Mouse (Mus musculus) ZHBTc4 (cell line): ENCODE results near the gene Slc9a3r1.

Experiments used
- DNase-seq: peaks from one replicate; pipeline ENCODE4 v3.0.0-alpha.2; 2011; ENCODE audit warnings: low read depth, low spot score

The Slc9a3r1 gene

DNA sequence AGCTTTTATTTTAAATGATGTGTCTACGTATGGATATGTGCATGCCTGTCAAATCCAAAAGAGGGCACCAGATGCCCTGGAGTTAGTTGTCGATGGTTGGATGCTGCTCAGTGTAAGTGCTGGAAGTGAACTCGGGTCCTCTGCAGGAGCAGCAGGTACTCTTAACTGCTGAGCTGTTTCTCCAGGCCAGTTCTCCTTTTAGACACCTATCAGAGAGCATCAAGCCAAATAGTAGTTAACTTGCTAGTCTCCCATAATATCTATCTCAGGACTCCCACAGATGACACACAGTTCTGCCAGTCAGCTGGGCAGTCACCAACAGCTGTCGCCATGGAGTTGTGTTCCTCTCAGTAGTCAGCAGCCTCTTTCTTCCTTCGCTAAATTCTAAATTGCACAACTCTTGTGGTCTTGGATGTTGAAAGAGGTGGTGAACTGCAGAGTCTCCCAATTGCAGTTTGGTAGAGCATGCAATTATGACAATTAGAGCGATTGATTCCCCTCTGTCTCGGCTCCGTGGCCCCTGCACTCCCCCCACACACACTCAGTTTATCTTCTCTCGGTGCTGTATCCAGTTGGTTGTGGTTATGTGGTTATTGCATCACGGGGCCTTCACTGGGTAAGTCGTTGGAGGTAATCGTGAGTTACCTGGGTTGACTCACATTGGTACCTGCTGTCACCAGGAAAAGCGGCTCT, 25.5 kb downstream of the Slc9a3r1 start:
- no peak for DNase-seq

DNA sequence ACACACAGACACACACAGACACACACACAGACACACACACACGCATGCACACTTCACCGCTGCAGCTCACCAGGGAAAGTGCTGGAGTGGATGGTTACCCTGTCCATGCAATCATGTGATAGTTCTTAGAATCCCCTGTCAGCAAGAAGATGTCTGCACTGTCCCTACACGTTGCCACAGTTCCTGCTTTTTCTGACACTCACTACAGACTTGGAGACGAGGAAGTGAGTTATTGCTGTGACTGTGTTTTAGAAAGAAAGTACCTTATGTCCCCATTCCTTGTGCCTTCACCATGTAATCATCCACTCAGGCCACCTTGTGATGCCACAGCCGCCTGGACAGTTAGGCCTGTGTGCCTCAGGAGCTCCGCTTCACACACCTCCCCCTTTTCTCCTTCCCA, 26.2 kb downstream of the Slc9a3r1 start:
- no peak for DNase-seq

DNA sequence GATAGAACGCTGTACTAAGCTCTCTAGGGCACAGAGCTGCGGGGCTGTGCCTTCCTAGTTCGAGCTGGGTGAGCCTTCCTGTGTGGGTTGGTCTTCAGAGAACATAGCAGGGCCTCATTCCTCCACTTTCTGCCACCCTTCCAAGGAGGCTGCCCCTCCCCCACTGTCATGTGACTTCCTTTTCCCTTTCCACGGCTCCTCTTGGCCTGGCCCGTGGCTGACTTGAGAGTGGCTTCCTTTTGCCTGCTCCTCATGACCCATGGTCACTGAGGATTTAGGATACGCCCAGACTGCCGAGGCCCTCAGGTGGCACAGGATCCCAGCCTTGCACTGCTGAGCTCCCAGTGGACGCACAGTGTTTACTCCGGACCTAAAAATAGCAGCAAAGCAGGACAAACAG, 29.0 kb downstream of the Slc9a3r1 start:
- peak; percentile 74 for DNase-seq

DNA sequence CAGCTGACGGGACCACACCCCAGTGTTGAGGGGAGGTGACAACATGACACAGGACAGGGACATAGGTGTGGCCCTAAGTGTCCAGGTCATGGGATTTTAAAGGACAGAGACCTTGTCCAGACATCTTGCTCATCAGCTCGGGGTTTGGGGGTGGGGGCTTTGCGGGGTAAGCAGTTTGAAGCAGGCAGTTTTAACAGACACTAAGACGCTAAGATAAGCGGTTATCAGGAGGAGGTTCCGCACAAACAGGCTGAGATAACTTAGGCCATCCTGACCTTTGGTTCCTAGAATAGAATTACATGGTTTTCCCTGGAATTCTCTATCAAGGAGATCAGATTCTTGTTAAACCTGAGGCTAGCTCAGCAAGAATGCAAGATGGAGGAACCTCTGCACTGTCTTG, 31.6 kb downstream of the Slc9a3r1 start:
- DNase-seq, result no peak

DNA sequence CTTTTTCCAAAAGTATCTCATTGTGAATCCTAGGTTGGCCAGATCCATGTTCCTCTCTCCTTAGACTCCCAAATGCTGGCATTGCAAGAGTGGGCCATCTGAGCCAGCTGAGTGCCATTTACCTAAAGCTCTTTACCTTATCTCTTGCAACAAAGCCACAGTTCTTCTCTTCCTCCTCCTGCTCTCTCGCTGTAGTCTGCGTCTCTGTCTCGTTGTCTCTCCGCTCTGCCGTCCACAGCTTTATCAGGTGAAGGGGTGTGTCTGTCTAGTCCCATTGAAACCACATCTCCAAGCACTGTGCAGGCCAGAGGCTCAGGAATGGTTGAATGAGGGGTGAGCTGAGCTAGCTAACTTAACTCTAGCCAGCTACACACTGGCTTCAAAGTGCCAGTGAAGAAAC, 32.8 kb downstream of the Slc9a3r1 start:
- no peak for DNase-seq

DNA sequence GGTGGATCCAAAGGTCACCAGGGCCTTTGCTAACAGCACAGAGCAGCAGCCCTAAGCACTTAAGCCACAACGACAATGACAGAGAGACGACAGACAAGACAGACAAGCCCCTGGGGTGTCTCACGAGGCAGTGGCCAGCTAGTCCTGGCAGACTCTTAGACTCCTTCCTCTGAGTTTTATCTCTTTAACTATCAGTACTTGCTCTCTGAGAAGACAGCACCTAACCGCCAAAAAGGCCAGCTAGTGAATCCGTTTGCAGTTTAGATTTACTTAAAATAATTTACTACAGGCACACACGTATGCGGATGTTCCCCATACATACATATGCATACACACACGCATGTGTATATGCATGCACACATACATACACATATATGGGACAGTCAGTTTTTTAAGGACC, 34.4 kb downstream of the Slc9a3r1 start:
- DNase-seq, result no peak

DNA sequence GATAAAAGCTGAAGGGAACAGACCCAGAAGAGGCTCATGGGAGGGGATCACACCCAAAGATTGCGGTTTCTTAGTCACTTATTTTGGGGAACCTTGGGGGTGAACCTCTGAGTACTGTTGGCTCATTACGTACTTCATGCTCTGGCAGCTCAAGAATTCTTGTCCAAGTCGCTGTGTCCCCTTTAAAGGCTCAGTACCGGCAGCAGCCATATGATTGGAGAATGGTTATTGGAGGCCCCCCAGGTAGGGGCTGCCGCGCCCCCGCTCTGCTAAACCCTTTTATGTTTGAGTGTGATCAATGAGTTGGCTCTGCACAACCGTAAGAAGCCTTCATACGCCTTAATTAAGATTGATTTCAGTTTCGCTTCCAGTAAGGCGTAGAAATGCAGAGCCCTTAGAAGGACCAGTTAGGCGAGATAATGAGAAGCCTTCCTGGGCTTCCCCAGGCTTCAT, 35.8 kb downstream of the Slc9a3r1 start:
- no peak for DNase-seq

DNA sequence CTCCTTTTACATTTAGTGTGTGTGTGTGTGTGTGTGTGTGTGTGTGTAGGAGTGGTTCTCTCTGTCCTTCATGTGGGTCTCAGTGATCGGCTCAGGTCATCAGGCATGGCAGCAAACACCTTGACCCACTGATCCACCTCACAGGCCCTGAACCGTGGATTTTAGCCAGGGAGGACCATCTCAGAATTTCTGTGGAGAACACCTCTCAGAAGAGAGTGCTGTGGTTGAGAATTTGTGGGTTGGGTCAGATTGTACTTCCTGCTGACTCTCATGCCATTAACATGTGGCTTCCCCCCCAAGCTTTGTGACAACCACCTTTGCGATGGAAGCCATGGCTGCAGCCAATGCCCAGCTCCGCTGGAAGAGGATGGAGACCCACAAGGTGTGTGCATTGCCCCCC, 37.4 kb downstream of the Slc9a3r1 start:
- no peak for DNase-seq

DNA sequence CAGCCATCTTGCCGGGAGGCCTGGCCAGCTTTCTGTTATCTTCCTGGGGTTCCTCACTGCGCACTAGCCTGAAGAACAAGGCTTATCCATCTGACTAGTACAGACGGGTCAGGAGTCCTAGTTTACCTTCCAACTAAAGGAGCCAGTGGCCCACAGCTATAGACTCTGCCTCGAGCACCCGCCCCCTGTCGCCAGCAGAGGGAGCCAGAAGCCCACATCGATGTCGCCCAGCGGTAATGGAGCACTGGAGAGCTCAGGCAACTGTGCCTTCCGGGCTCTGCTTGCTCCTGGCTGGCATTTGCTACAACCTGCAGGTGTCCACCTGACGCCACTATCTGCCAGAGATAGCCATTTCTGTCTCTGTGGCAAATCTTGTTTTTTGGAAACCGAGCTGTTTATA, 39.2 kb downstream of the Slc9a3r1 start:
- DNase-seq, result peak; percentile 83

DNA sequence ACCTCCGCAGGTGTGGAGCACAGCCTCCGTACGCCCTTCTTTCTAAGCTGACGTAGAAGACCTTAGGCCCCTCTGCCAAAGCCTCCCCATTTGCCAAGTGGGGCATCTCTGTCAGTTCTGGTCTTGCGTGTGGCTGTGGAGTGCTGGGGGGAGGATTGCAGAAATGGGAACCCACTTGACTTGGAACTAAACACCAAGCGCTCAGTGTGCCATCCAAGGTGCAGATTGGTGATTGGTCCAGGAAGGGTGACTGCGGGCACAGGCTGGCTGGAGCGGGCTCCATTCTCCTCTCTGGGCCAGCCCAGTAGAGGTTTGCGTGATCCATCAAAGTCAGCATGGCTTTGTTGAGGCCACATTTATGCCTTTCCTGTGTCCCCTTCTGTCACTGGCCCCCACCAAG, 39.6 kb downstream of the Slc9a3r1 start:
- DNase-seq, result no peak

DNA sequence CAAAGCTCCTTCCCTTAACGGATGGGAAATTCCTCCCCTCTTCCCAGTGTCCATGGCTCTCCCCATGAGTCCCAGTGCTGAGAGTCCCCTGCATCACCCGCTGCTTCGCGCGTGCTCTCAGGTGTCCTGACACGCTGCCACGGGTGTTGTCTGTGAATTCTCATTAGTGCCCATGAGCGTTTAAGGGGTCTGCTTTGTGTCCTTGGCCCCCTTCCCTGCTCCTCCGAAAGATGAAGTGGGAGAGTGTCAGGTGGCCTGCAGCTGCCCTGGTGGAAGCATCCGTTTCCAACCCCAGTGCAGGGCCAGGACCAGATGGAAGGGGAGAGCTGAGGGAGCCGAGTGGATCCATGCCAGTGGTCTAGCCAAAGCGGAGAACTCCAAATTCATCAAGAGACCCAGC, 45.0 kb downstream of the Slc9a3r1 start:
- DNase-seq, result no peak

DNA sequence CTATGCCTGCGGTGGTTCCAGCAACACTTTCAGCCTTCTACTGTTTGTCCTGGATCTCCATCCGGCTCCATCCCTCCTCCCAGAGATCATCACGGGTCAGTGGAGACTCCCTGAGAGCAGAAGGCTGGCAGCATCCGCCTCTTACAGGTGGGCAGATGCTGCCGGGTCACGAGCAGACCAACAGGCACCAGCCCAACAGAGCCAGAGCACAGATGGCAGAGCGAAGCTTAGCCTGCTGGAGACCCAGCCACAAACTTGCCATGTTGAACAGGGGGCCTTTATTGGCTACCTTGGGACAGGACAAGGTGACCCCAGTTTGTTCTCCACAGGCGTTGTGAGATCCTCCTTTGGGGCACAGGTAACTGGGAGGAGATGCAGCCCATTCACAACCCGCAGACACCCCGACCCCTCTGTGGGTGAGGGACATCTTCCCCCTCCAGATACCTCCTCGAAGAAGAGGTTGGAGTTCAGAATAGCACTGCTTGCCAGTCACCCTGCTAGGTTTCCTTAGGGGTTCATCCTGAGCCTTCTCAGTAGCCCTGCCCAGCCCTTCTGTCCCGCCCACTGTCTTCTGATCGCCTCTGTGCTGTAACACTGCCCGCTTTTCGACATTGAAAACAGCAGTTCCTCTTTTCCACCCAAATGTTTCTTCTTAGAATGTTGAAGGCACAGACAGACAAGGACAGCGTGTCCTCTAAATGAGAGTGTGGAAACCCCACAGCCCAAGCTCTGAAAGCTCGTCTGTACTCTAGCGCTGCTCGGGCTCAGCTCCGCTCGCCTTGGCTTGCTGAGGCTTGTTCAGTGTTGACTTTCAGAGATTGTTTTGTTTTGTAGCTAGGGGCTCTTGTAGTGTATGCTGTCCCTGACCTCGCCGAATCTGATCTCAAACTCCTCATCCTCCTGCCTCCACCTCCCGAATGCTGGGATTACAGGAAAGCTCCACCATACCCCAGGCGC, 45.9 kb downstream of the Slc9a3r1 start:
- DNase-seq, result no peak

DNA sequence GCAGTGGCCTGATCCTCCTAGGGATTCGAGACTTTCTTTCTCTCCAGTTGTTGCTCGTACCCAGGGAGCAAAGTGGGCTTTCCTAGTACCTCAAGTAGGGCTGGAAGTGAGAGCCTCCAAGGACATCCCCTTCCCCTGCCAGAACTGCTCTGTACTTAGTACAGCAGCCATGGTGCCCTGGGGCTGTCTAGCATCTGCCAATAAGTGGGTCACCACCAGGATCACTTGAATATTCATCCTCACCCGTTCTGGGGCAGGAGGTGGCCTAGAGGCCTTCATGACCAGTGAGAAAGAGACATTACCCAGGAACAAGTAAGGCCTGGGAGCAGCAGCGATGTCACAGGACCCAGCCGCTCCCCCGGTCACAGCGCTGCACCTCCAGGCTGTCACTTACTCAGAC, 46.8 kb downstream of the Slc9a3r1 start:
- no peak for DNase-seq

DNA sequence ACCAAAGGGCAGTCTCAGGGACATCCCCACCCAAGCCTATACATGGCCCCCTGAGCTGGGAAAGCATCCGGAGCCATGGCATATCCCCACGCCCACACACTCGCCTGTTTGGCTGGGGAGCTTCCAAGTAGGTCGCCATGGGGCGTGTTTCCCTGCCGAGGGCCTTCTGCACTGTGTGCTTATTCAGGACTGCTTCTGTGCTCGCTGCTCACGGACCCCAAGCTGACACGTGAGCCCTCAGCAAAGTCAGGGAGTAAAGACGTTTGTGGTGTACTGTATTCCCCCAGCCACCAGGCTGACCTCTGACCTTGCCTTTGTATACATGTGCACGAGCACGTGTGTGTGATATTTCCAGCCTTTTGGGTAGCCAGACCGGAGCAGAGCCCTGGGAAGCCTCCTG, 49.0 kb downstream of the Slc9a3r1 start:
- no peak for DNase-seq

DNA sequence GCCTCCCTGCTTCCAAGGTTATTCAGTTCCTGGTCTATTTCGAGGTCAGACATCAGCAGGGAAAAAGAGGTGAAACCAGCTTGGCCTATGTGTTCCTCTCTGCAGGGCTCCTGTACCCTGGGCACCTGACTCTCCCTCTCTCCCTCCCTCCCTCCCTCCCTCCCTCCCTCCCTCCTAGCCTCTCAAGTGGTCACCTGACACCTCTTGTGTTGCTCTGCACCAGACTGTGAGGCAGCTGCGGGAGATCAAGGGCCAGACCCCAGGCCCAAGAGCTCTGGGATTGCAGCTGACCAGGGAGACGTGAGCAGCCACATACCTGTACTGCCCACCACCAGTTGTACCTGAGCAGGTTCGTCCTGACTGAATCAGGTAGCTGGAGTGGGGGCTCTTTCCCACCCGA, 52.0 kb downstream of the Slc9a3r1 start:
- DNase-seq, result peak; percentile 30

DNA sequence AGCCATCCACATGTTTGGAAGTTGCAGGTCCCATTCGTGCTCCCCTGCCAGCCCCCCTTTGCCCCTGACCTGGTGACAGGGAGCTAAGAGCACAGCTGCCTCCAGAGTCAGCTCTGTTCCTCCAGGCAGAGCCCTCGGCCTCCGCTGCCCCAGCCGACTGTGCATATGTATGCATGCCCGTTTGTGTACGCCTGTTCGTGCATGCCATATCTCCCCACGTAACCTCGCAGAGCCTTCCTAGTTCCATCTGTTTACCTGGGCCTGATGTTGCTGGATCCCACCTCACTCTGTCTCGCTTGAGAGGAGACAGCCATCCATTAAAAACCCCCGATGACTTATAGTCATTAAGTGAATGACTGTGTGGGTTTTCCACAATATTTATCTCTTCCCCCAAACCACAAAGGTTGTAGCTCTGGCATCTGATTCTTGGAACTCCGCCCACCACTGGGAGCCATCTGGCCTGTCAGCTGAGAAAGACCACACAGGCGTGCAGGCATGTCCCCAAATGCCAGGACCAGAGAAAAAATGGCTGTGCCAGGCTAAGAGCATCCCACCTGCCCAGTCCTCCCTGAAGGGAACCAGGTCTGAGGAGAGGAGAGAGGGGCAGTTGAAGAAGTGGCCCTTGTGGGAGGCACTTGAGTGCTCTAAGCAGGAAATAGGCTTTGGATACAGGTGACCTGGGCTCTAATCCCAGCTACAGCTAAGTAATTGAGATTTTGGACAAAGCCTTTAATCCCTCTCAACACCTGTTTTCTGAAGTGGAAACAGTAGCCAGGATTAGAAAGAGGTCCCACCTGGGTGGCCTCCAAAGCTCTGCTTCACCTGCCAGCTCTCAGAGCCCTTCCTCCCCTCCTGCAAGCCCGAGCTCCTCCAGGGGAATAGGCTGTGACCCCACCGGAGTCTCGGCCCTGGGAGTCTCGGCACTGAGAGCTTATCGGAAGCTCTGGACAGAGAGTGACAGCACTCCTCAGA, 54.6 kb downstream of the Slc9a3r1 start:
- no peak for DNase-seq

DNA sequence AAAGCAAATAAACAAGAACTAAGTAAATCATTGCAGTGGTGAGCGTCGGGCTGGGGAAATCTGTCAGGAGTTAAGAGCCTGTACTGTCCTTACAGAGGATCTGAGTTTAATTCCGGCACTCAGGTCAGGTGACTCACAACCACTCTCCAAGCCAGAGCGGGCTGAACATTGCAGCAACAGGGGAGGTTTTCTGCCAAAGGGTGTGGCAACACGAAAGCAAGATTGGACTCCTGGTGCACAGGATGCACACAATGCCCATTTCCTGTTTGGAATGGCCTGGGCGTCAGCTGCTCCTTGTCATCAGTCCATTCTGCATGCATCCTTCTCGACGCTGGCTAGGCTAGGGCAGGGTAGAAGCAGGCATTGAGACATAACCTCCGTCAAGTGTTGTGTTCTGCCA, 56.1 kb downstream of the Slc9a3r1 start:
- peak; percentile 65 for DNase-seq

DNA sequence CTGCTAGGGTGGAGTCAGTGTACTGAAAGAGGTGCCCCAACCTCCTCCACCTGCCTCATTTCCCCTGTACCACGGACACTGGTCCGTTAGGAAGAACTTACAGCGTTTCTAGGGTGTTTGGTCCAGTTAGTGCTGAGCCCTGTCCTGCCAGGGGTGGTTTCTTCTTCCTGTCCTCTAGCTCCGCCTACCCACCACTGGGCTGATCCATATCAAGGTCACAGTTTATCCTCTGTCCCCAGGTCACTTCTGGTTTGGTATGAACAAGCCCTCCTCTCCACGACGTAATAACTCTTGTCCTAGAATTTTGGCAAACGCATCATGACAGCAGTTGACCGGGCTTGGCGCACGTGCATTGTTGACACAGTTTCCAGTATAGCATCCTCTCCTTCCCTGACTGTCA, 56.5 kb downstream of the Slc9a3r1 start:
- peak; percentile 29 for DNase-seq

DNA sequence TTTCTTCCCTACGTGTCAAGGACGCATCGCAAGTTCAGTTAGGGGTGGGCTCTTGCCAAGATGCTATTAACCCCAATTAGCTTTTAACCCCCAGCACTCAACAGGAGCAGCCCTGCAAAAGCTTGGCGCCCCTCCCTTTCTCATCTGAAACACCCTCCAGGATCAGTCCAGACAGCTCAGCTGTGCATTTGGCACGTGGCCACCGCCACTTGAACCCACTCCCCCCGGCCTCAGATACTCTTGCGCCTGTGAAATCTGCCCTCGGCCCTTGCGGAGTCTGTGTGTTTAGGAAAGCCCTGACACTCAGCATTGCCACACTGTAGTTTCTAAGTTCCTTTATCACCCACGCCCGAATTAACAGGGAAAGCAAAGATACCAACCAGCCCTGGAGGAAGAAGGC, 58.9 kb downstream of the Slc9a3r1 start:
- no peak for DNase-seq

DNA sequence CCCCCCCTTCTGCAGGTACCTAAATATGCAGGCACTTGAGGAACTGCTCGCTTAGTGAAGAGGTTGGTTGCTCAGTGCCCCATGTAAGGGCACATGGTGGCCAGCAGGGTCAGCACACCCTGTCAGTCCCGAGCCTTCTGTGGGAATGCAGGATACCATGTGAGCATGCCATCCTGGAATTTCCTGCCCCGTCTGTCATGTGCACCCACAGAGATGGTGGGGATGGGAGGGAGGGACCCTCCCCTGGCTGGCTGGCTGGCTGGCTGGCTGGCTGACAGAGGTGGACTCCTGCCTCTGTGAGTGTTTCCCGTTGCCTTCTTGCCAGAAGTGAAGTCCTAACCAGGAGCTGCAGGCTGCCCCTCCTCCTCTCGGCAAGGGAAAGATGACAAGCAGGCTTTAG, 59.4 kb downstream of the Slc9a3r1 start:
- DNase-seq, result no peak

DNA sequence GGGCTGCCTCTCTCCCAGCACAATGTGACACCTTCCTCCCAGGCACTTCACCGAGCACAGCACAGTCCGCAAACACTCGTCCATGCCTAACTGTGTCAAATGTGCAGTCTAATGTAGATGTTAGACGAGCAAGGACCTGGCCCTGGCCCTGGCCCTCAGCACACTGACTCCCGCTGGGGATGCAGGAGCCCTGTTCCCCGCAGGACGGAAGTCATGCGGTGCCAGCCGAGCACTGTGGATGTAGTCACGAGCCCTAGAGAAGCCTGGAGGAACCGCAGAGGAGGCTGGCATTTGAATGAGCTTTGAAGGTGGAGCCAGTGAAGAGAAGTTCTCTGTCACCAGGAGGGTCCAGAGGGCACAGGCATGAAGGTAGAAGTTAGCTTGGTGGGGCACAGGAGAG, 60.3 kb downstream of the Slc9a3r1 start:
- DNase-seq, result no peak

DNA sequence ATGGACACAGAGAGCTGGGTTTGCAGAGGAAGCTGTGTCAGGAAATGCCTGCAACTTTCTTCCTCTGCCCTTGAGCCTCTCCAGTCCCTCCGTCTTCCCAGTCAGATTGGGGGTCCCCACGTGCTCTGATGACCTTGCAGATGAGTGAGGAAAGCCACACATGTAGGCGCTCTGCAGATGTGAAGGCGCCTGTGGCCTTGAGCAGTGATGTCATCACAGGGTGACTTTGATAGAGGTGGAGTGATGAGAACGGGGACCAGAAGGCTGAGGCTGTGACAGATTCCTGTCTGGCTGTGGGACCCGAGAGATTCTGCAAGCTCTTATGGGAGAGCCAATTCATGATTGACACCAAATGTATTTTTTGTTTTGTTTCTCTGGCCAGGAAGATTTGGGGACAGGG, 60.7 kb downstream of the Slc9a3r1 start:
- DNase-seq, result no peak
